7 mouse cellular contexts compared by ENCODE assay signal in genomic region chr19:11469215-11469614, GRCm38 (mm10). TPM values are rescaled to one million over a fixed set of nuclear protein-coding genes. Genes with fewer than 3 reads are reported as not detected.
DNase-seq lines count a peak whose midpoint lies in the region; ATAC-seq and TF ChIP-seq lines count a peak whose summit lies in the region.
"Not testable (repeated sequence)": the region's sequence is repeated elsewhere in the genome, so short reads cannot be mapped to it uniquely, and the experiment has no call there.

Gene Ms4a6c, plus strand, starts transcription at chr19:11469366.

- H3K4me3 ChIP-seq in liver, embryonic 15.5 days (replicated peaks); spleen, adult 2 months (ENCODE audit: extremely low read depth, insufficient read depth, insufficient read length): not testable (repeated sequence)

- H3K9ac ChIP-seq in liver, embryonic 15.5 days, result not testable (repeated sequence)

- not testable (repeated sequence) for H3K27me3 ChIP-seq in liver, embryonic 15.5 days; spleen, adult 2 months (ENCODE audit: control insufficient read depth, insufficient read depth, low read length)

- not testable (repeated sequence) for TF ChIP-seq POLR2A in spleen, adult 2 months (IDR thresholded peaks at IDR 0.05; ENCODE audit: low read depth, low read length)

- not testable (repeated sequence) for H3K4me1 ChIP-seq in liver, embryonic 15.5 days (replicated peaks)
- peaks cover 14% of the 10 kb centered on the region for H3K4me1 ChIP-seq in spleen, adult 2 months (ENCODE audit: control insufficient read depth, insufficient read depth, insufficient read length)

- H3K36me3 ChIP-seq in liver, embryonic 15.5 days (replicated peaks); spleen, adult 2 months (ENCODE audit: control insufficient read depth, insufficient read depth, low read length): not testable (repeated sequence)

- not testable (repeated sequence) for ATAC-seq in erythroblast, adult 5-6 weeks (replicated peaks; ENCODE audit: low FRiP score, poor library complexity, severe bottlenecking); liver, embryonic 15.5 days (ENCODE audit: insufficient read depth)
- ATAC-seq in inflammation-experienced regulatory T-cells, adult 6 months, result peak; percentile 35
- ATAC-seq in megakaryocyte, adult 5-6 weeks (ENCODE audit: poor library complexity, severe bottlenecking), result peak; percentile 78

- WGBS in liver, embryonic 15.5 days (ENCODE audit: insufficient replicate concordance), result 14% methylated on average over 4 of the region's 4 CpGs
- 5% methylated on average over 4 of the region's 4 CpGs for WGBS in spleen, adult 2 months

- peak; percentile 48 for DNase-seq in CD4-positive, CD25-positive, alpha-beta regulatory T cell, adult 2 months (ENCODE audit: low read depth, low spot score)
- not testable (repeated sequence) for DNase-seq in adrenal gland, postnatal 4 days (ENCODE audit: low spot score in 2 of 2); spleen, adult 2 months (ENCODE audit: low read depth in 1 of 2, low spot score in 2 of 2)

- not testable (repeated sequence) for H3K9me3 ChIP-seq in liver, embryonic 15.5 days (replicated peaks)

- H3K4me2 ChIP-seq in liver, embryonic 15.5 days, result not testable (repeated sequence)

- not testable (repeated sequence) for TF ChIP-seq CTCF in spleen, adult 2 months (IDR thresholded peaks at IDR 0.05; ENCODE audit: extremely low read depth, insufficient read depth, insufficient read length, insufficient replicate concordance)

- H3K27ac ChIP-seq in liver, embryonic 15.5 days (replicated peaks), result not testable (repeated sequence)
- peak within 1 kb of the TSS; percentile 21; the same call in 1 of the 2 replicates for H3K27ac ChIP-seq in spleen, adult 2 months (ENCODE audit: insufficient read depth, low read length)

RNA-seq across cellular contexts. Expression of gene Ms4a6c, which starts in this region (rescaled TPM):
- 10 to 100 TPM; 10.2 to 10.3 TPM for total RNA-seq in adrenal gland, postnatal 4 days (2021)
- total RNA-seq in erythroblast, adult 5-6 weeks (2015; ENCODE audit: low replicate concordance), result 39.6 and 40.1 TPM in 2 replicates
- 22.8 and 32.6 TPM in 2 replicates for total RNA-seq in erythroblast, adult 5-6 weeks (2017; ENCODE audit: low replicate concordance)
- polyA plus RNA-seq in inflammation-experienced regulatory T-cells, adult 6 months (2017; shearing (Covaris generic)), result 10 to 100 TPM; 17.0 to 36.7 (median 21.0) TPM
- polyA plus RNA-seq in liver, embryonic 15.5 days (2015; fragmentation: Nextera tagmentation; extraction: Ambion mirVana), result 8.9 and 10.1 TPM in 2 replicates
- total RNA-seq in megakaryocyte, adult 5-6 weeks (2015), result 815 and 879 TPM in 2 replicates
- total RNA-seq in megakaryocyte, adult 5-6 weeks (2017), result 614 and 767 TPM in 2 replicates
- 8.9 and 12.2 TPM in 2 replicates for polyA plus RNA-seq in spleen, adult 2 months (2012; rRNA removed)

Comparison
In these comparisons a context has a peak if more than half of its experiments do, and no peak if none do; other contexts are left out.
1. RNA of gene Ms4a6c (total RNA-seq): 614 to 879 TPM in megakaryocyte, adult 5-6 weeks; 22.8 to 40.1 TPM in erythroblast, adult 5-6 weeks and 10.2 to 10.3 TPM in adrenal gland, postnatal 4 days; every median in the first group is over 10 times any median in the second.